ENCODE assay signal across 8 mouse cellular contexts in the genomic region with DNA sequence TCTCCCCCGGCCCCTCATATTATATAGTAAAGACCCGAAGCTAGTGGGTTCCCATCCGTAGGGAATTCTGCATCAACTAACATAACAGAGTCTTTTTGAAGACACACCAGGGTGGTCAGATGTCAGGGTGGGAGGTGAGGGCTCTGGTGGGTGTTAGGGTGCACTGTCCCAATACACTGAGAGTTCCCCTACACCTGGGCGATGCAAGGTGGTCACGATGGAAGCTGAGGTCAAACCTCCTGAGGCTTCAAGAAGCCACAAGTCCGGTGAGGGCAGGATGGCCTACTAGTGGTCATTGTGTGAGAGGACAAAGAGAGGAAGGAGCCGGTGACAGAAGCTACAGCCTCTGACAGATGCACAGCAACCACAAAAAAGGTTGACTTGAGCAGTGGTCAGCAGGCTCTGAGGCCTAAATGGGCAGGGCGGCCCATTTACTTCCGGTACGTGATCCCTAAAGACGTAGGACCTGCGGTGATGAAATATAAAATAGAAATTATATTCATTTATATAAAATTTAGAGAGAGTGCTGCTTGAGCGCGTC. TPM values are rescaled to one million over a fixed set of nuclear protein-coding genes. Genes with fewer than 3 reads are reported as not detected.
DNase-seq lines count a peak whose midpoint lies in the region; ATAC-seq and TF ChIP-seq lines count a peak whose summit lies in the region.

No protein-coding gene starts in this region.

- ATAC-seq in erythroblast, adult 5-6 weeks (replicated peaks; ENCODE audit: low FRiP score, poor library complexity, severe bottlenecking): no peak
- ATAC-seq in neural tube, embryonic 11.5 days (ENCODE audit: insufficient read depth, low FRiP score, low TSS enrichment): peak; percentile 28; the same call in 1 of the 2 replicates
- peak; percentile 37; the same call in 1 of the 2 replicates for ATAC-seq in liver, embryonic 12.5 days
- peak; percentile 28 for ATAC-seq in stomach, postnatal 0 days (ENCODE audit: low FRiP score, low TSS enrichment)

- H3K4me3 ChIP-seq in erythroblast, embryonic 14.5 days (replicated peaks): peak overlapping the region; percentile 60
- H3K4me3 ChIP-seq in neural tube, embryonic 11.5 days (ENCODE audit: low read depth, low read length): peak overlapping the region; percentile 54
- H3K4me3 ChIP-seq in liver, embryonic 12.5 days: peak overlapping the region; percentile 64
- H3K4me3 ChIP-seq in stomach, postnatal 0 days (ENCODE audit: low read depth, low read length): peak overlapping the region; percentile 53

- WGBS in neural tube, embryonic 11.5 days: 83% methylated on average over 14 of the region's 14 CpGs
- WGBS in liver, embryonic 12.5 days (ENCODE audit: insufficient replicate concordance): 69% methylated on average over 14 of the region's 14 CpGs
- 88% methylated on average over 14 of the region's 14 CpGs for WGBS in stomach, postnatal 0 days

- peaks cover 7% of the 10 kb centered on the region for H3K27me3 ChIP-seq in erythroblast, embryonic 14.5 days (ENCODE audit: control insufficient read depth)
- no peaks in the 10 kb centered on the region for H3K27me3 ChIP-seq in neural tube, embryonic 11.5 days (ENCODE audit: control insufficient read depth, insufficient read depth, low read length)
- no peaks in the 10 kb centered on the region; the same call in 1 of the 2 replicates for H3K27me3 ChIP-seq in liver, embryonic 12.5 days (replicated peaks)
- H3K27me3 ChIP-seq in stomach, postnatal 0 days (ENCODE audit: control insufficient read depth, insufficient read depth, low read length): no peaks in the 10 kb centered on the region

- no peak for DNase-seq in neural tube, embryonic 11.5 days (ENCODE audit: low spot score)
- DNase-seq in neural tube, embryonic 10.5 days (ENCODE audit: extremely low spot score, low spot score): no peak
- DNase-seq in stomach, postnatal 0 days (ENCODE audit: low spot score): no peak
- no peak for DNase-seq in right cerebral cortex, postnatal 36 days (ENCODE audit: low spot score in 2 of 2)
- no peak for DNase-seq in Muller cell, postnatal 12 days (ENCODE audit: inconsistent ontology term)

- H3K36me3 ChIP-seq in erythroblast, embryonic 14.5 days (ENCODE audit: control insufficient read depth): no peaks in the 10 kb centered on the region
- 0 out of 2 replicates have a peak, but pooled peaks cover 3% of the 10 kb centered on the region for H3K36me3 ChIP-seq in neural tube, embryonic 11.5 days (ENCODE audit: control insufficient read depth, insufficient read depth, low read length)
- peaks cover 8% of the 10 kb centered on the region; the same call in 1 of the 2 replicates for H3K36me3 ChIP-seq in liver, embryonic 12.5 days
- no peaks in the 10 kb centered on the region for H3K36me3 ChIP-seq in stomach, postnatal 0 days (ENCODE audit: control insufficient read depth, insufficient read depth, low read length)

- 0 out of 2 replicates have a peak, but pooled peaks have one; percentile 15 for TF ChIP-seq CTCF in stomach, postnatal 0 days (IDR thresholded peaks at IDR 0.05; ENCODE audit: low read depth)

- 0 out of 2 replicates have a peak overlapping the region, but pooled peaks have one; percentile 14 for H3K9ac ChIP-seq in neural tube, embryonic 11.5 days (ENCODE audit: low read length)
- no peak overlapping the region for H3K9ac ChIP-seq in liver, embryonic 12.5 days
- H3K9ac ChIP-seq in stomach, postnatal 0 days (ENCODE audit: low read length): no peak overlapping the region

- H3K27ac ChIP-seq in neural tube, embryonic 11.5 days (ENCODE audit: low read depth, low read length): no peak overlapping the region
- H3K27ac ChIP-seq in liver, embryonic 12.5 days: no peak overlapping the region
- no peak overlapping the region for H3K27ac ChIP-seq in stomach, postnatal 0 days (replicated peaks)

- peaks cover 34% of the 10 kb centered on the region for H3K9me3 ChIP-seq in erythroblast, embryonic 14.5 days (ENCODE audit: control insufficient read depth, low read length)
- H3K9me3 ChIP-seq in neural tube, embryonic 11.5 days (ENCODE audit: control insufficient read depth, low read length): peaks cover 16% of the 10 kb centered on the region; the same call in 1 of the 2 replicates
- H3K9me3 ChIP-seq in liver, embryonic 12.5 days (replicated peaks): peaks cover 23% of the 10 kb centered on the region
- peaks cover 16% of the 10 kb centered on the region for H3K9me3 ChIP-seq in stomach, postnatal 0 days (ENCODE audit: control insufficient read depth, low read length)

- TF ChIP-seq EP300 in stomach, postnatal 0 days (optimal IDR thresholded peaks at IDR 0.05): no peak

- H3K4me1 ChIP-seq in erythroblast, embryonic 14.5 days (ENCODE audit: control insufficient read depth): peaks cover 7% of the 10 kb centered on the region
- peaks cover 4% of the 10 kb centered on the region for H3K4me1 ChIP-seq in neural tube, embryonic 11.5 days (ENCODE audit: control insufficient read depth, insufficient read depth, low read length)
- H3K4me1 ChIP-seq in liver, embryonic 12.5 days: peaks cover 12% of the 10 kb centered on the region
- no peaks in the 10 kb centered on the region for H3K4me1 ChIP-seq in stomach, postnatal 0 days (replicated peaks; ENCODE audit: control insufficient read depth, insufficient read depth)

- peak overlapping the region; percentile 81; the same call in 1 of the 2 replicates for H3K4me2 ChIP-seq in neural tube, embryonic 11.5 days (ENCODE audit: low read depth)
- peak overlapping the region; percentile 86 for H3K4me2 ChIP-seq in liver, embryonic 12.5 days
- H3K4me2 ChIP-seq in stomach, postnatal 0 days (replicated peaks; ENCODE audit: low read depth): peak overlapping the region; percentile 68

RNA-seq across cellular contexts. Expression of a gene that starts 0.4 kb away (rescaled TPM):
- not detected in 2 replicates for polyA plus RNA-seq in erythroblast, embryonic 14.5 days (2012)
- 0.42 TPM in 1 of 2 replicates, not detected in the other for total RNA-seq in erythroblast, adult 5-6 weeks (2015; ENCODE audit: low replicate concordance)
- total RNA-seq in erythroblast, adult 5-6 weeks (2017; ENCODE audit: low replicate concordance): 0.14 TPM in 1 of 2 replicates, not detected in the other
- polyA plus RNA-seq in neural tube, embryonic 11.5 days (2014; fragmentation: Nextera tagmentation; extraction: Ambion mirVana): 10.2 TPM in 2 replicates
- polyA plus RNA-seq in liver, embryonic 12.5 days (2016; fragmentation: Nextera tagmentation; extraction: Ambion mirVana): 1.3 TPM in 2 replicates
- 1.8 and 2.2 TPM in 2 replicates for polyA plus RNA-seq in stomach, postnatal 0 days (2015; fragmentation: Nextera tagmentation; extraction: Ambion mirVana)
